Mouse (Mus musculus) neural tube, embryonic 14.5 days (tissue): ENCODE results near the gene Pik3r3. TPM values are rescaled to one million over a fixed set of nuclear protein-coding genes. Genes with fewer than 3 reads are reported as not detected.

Source experiments
- ATAC-seq: fragments of 200-750 bp; cut with Nextera tagmentation; 2 replicates; pipeline ENCODE4 v1.8.0; 2017; ENCODE audit warnings: low read depth, mild to moderate bottlenecking, moderate TSS enrichment, moderate library complexity
- H3K27ac ChIP-seq: fragments of 300-500 bp; sonication (generic); 2 replicates; pipeline ENCODE4 v1.5.1; 2014; ENCODE audit warnings: low read depth, mild to moderate bottlenecking, control low read depth, low read length, moderate library complexity, mixed read lengths
- H3K27me3 ChIP-seq: fragments of 300-500 bp; sonication (generic); 2 replicates; pipeline ENCODE4 v1.6.1; 2014; ENCODE audit warnings: low read length; ENCODE audit not compliant: control insufficient read depth, insufficient read depth
- H3K36me3 ChIP-seq: fragments of 300-500 bp; sonication (generic); 2 replicates; pipeline ENCODE4 v1.6.1; 2014; ENCODE audit warnings: low read length, mixed read lengths; ENCODE audit not compliant: control insufficient read depth, insufficient read depth
- H3K4me1 ChIP-seq: fragments of 300-500 bp; sonication (generic); 2 replicates; pipeline ENCODE4 v1.6.1; 2014; ENCODE audit warnings: low read length; ENCODE audit not compliant: control insufficient read depth, insufficient read depth
- H3K4me2 ChIP-seq: fragments of 300-500 bp; sonication (generic); 2 replicates; pipeline ENCODE4 v1.6.1; 2014; ENCODE audit warnings: mild to moderate bottlenecking, low read depth, low read length, control low read depth
- H3K4me3 ChIP-seq: fragments of 300-500 bp; sonication (generic); 2 replicates; pipeline ENCODE4 v1.5.1; 2014; ENCODE audit warnings: low read depth, low read length, control low read depth, mixed read lengths
- H3K9ac ChIP-seq: fragments of 300-500 bp; sonication (generic); replicated peaks from 2 replicates; pipeline ENCODE4 v1.6.1; 2014; ENCODE audit warnings: low read depth, mild to moderate bottlenecking, control low read depth, low read length, mixed read lengths
- H3K9me3 ChIP-seq: fragments of 300-500 bp; sonication (generic); 2 replicates; pipeline ENCODE4 v1.6.1; 2016; ENCODE audit warnings: low read length; ENCODE audit not compliant: control insufficient read depth
- WGBS: fragments of 180-500 bp; shearing (Covaris S2); extraction: QIAGEN DNeasy Blood & Tissue Kit; methylation state at CpG from one replicate; pipeline ENCODE4 v1.1.7; 2014; 5-methylcytosine and 5-hydroxymethylcytosine counted together
- polyA plus RNA-seq: library from polyadenylated mRNA; unstranded; fragments of >200 nt; fragmentation: Nextera tagmentation; extraction: Ambion mirVana; gene quantifications from 2 replicates; pipeline ENCODE4 v1.2.1, GENCODE M21; 2014

Pik3r3 gene
- polyA plus RNA-seq, 1 experiment from 2014 or later, result 80.3 TPM

DNA sequence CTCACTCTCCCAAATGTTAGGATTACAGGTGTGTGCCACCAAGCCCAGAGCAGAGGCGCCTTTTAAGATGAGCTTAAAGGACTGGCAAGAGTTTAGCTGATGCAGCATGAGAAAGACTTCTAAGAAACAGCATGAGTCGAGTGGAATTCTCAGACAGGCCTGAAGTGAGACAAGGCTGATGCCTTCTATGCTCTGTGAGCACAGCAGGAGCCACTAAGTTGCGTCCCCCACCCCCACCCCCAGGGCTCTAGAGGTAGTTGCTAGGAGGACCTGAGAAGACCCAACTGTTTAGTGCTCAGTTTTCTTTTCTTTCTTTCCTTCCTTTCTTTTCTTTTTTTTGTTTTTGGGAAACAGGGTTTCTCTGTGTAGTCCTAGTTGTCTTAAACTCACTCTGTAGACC, 39.3 kb upstream of the Pik3r3 start:
- Histone ChIP-seq H3K36me3 (no peaks in the 10 kb centered on the region), H3K27me3 (no peaks in the 10 kb centered on the region), H3K4me3 (no peak overlapping the region), H3K27ac (no peak overlapping the region), H3K4me2 (no peak overlapping the region), H3K4me1 (no peaks in the 10 kb centered on the region), H3K9ac (no peak overlapping the region), H3K9me3 (no peaks in the 10 kb centered on the region)
- WGBS, result 40% methylated on average over 3 of the region's 3 CpGs
- ATAC-seq, result no peak

GRCm38 (mm10) chr4:116182745-116183144, 38.7 kb upstream of the Pik3r3 start:
- WGBS, result 16% methylated on average over 12 of the region's 12 CpGs
- no peak for ATAC-seq
- Histone ChIP-seq H3K36me3 (no peaks in the 10 kb centered on the region), H3K27ac (no peak overlapping the region), H3K4me2 (0 out of 2 replicates have a peak overlapping the region, but pooled peaks have one; percentile 4), H3K4me1 (no peaks in the 10 kb centered on the region), H3K4me3 (no peak overlapping the region), H3K27me3 (no peaks in the 10 kb centered on the region), H3K9ac (no peak overlapping the region), H3K9me3 (no peaks in the 10 kb centered on the region)

- ATAC-seq, result no peak
Measured at GRCm38 (mm10) chr4:116185083-116185482, 36.3 kb upstream of the Pik3r3 start.

DNA sequence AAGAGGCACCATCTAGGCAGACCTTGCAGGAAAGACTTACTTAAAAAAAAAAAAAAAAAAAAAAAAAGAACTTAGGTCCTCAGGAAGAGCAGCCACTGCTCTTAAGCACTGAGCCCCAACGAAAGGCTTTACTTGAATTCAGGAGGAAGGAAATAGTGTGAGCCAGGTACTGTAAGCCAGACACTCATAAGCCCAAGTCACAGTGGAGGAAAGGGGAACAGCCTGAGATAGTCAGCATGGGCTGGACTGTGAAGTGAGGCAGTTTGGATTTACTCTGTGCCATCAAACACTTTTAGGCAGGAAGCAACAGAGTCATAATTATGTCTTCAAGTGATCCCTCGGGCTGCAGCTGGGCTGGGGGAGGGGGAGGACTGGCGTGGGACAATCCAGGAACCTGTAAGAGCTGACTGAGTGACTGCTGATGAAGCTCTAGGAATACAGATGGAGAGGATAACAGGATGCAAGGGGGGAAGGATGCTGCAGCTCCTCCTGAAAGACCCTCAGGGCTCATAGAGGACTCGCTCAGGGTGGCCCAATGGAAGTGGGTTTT, 29.1 kb upstream of the Pik3r3 start:
- WGBS, result 34% methylated on average over 4 of the region's 4 CpGs
- no peak overlapping the region for H3K27ac ChIP-seq
- no peaks in the 10 kb centered on the region for H3K9me3 ChIP-seq
- no peak overlapping the region for H3K4me2 ChIP-seq
- H3K36me3 ChIP-seq, result no peaks in the 10 kb centered on the region
- no peak overlapping the region for H3K9ac ChIP-seq
- ATAC-seq, result no peak
- no peaks in the 10 kb centered on the region for H3K27me3 ChIP-seq
- no peaks in the 10 kb centered on the region for H3K4me1 ChIP-seq
- H3K4me3 ChIP-seq, result no peak overlapping the region

More at GRCm38 (mm10) chr4:116185083-116185482, 36.3 kb upstream of the Pik3r3 start:
- H3K4me3 ChIP-seq, result no peak overlapping the region
- H3K4me1 ChIP-seq, result no peaks in the 10 kb centered on the region
- H3K4me2 ChIP-seq, result no peak overlapping the region
- no peaks in the 10 kb centered on the region for H3K27me3 ChIP-seq
- H3K27ac ChIP-seq, result no peak overlapping the region
- WGBS, result 92% methylated on average over 4 of the region's 4 CpGs
- H3K36me3 ChIP-seq, result no peaks in the 10 kb centered on the region
- H3K9ac ChIP-seq, result no peak overlapping the region
- no peaks in the 10 kb centered on the region for H3K9me3 ChIP-seq

DNA sequence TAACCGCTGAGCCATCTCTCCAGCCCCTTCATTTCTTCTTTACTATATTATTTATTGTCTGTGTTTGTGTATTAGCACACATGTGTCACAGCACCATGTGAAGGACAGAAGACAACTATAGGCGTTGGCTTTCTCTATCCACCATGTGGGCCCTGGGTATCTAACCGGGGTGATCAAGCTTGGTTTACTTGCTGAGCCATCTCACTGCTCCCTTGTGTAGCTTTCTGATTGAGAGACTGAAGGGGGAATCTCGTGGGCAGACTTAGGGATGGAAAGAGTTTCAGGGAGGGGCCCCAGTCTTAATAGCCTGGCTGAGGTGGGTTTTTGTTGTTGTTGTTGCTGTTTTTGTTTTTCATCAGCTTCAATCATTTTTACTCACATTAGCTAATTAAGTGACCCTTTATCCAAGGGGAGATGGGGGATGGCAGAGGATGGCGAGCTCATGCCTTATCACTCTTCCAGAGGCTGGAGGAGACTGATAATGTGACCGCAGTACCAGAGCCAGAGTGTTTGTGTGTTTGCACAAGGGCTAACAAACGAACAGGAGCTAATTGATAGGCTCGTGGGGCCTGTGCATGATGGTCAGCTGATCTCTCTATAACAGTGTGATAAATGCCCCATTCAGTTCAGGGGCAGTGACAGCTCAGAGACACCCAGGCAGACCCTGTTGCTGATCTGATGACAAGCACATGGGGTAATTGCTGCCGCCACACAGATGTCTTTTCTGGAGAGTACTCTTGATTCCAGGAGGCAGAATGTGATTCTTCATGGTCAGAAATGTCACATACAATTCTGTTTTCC, 27.6 kb upstream of the Pik3r3 start:
- 73% methylated on average over 9 of the region's 9 CpGs for WGBS
- H3K4me1 ChIP-seq, result no peaks in the 10 kb centered on the region
- no peaks in the 10 kb centered on the region for H3K36me3 ChIP-seq
- no peak overlapping the region for H3K9ac ChIP-seq
- H3K27me3 ChIP-seq, result no peaks in the 10 kb centered on the region
- H3K27ac ChIP-seq, result no peak overlapping the region
- H3K4me3 ChIP-seq, result no peak overlapping the region
- no peak for ATAC-seq
- no peak overlapping the region for H3K4me2 ChIP-seq
- H3K9me3 ChIP-seq, result no peaks in the 10 kb centered on the region

DNA sequence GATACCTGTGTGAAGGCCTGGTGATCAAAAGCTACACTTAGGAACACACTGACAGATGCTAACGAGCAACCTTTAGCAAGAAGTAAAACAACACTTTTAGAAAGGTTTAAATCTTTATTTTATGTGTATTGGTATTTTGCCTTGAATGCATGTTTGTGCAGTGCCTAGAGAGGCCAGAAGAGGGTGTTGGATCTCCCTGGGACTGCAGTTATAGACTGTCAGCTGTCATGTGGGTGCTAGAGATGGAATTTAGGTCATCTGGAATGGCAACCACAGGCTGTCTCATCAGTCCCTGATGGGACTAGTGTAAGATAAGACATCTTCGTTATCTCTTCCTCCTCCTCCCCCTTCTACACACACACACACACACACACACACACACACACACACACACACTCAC, 23.0 kb upstream of the Pik3r3 start:
- no peaks in the 10 kb centered on the region for H3K27me3 ChIP-seq
- H3K9me3 ChIP-seq, result no peaks in the 10 kb centered on the region
- ATAC-seq, result no peak
- H3K36me3 ChIP-seq, result no peaks in the 10 kb centered on the region
- H3K4me3 ChIP-seq, result no peak overlapping the region
- no peak overlapping the region for H3K4me2 ChIP-seq
- no peak overlapping the region for H3K27ac ChIP-seq
- no peak overlapping the region for H3K9ac ChIP-seq
- no peaks in the 10 kb centered on the region for H3K4me1 ChIP-seq
- WGBS, result 90% methylated on average over 2 of the region's 2 CpGs

GRCm38 (mm10) chr4:116204422-116204821, 17.0 kb upstream of the Pik3r3 start:
- no peak overlapping the region for H3K4me2 ChIP-seq
- no peak for ATAC-seq
- H3K4me3 ChIP-seq, result no peak overlapping the region
- no peak overlapping the region for H3K9ac ChIP-seq
- WGBS, result 74% methylated on average over 3 of the region's 3 CpGs
- no peak overlapping the region for H3K27ac ChIP-seq
- H3K4me1 ChIP-seq, result no peaks in the 10 kb centered on the region
- no peaks in the 10 kb centered on the region for H3K9me3 ChIP-seq
- H3K36me3 ChIP-seq, result no peaks in the 10 kb centered on the region
- H3K27me3 ChIP-seq, result no peaks in the 10 kb centered on the region

- ATAC-seq, result no peak
- no peak overlapping the region for H3K9ac ChIP-seq
- 57% methylated on average over 4 of the region's 4 CpGs for WGBS
- H3K27me3 ChIP-seq, result no peaks in the 10 kb centered on the region
- no peak overlapping the region for H3K27ac ChIP-seq
- no peaks in the 10 kb centered on the region for H3K9me3 ChIP-seq
- no peak overlapping the region for H3K4me2 ChIP-seq
- no peak overlapping the region for H3K4me3 ChIP-seq
- no peaks in the 10 kb centered on the region for H3K4me1 ChIP-seq
- no peaks in the 10 kb centered on the region for H3K36me3 ChIP-seq
Measured at GRCm38 (mm10) chr4:116206531-116206930, 14.9 kb upstream of the Pik3r3 start.

DNA sequence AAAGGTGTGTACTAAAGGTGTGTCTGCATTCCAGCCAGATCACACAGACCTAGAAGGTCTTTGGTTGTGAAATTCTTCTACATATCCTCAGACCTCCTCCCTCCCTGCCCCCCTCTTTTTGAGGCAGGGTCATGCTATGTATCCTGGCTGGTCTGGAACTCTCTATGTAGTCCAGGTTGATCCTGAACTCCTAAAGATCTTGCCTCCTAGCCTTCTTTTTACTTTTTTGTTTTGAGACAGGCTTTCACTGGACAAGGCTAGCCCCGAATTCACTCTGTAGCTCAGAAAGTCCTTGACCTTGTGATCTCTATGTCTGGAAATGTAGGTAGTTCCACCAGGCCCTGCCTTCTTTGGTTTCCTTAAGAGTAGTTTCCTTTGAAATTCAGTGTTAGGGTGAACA, 12.5 kb upstream of the Pik3r3 start:
- 90% methylated on average over 1 of the region's 1 CpGs for WGBS
- no peak for ATAC-seq
- Histone ChIP-seq H3K9ac (no peak overlapping the region), H3K36me3 (no peaks in the 10 kb centered on the region), H3K27me3 (no peaks in the 10 kb centered on the region), H3K27ac (no peak overlapping the region), H3K4me1 (no peaks in the 10 kb centered on the region), H3K4me2 (no peak overlapping the region), H3K4me3 (no peak overlapping the region), H3K9me3 (no peaks in the 10 kb centered on the region)
